Mouse (Mus musculus): ENCODE measurements around the gene Tas2r130.
"Not testable (repeated sequence)": the region's sequence is repeated elsewhere in the genome, so short reads cannot be mapped to it uniquely, and the experiment has no call there.

The Tas2r130 gene

DNA sequence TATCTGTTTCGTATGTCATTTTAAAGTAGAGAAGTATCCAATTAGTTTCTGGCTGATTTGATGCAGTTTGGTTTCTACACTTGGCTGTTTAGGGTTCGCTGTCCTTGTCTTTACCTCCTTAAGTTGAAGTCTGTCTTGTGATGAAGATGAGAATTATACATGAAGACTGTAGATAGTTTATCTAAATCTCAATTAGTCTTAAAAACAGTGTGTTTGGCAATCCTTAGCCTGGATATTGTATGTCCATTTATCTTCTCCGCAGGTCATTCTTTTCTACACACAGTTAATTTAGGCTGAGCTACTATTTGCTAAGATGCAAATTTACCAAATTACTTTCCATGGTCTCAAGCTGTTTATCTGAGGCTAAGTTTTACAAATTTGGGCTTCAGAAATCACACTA, at the start of gene Tas2r130:
Gene Tas2r130 (minus strand): TSS at position 101 of the 400 bp plus-strand sequence.
- no peak for DNase-seq

DNA sequence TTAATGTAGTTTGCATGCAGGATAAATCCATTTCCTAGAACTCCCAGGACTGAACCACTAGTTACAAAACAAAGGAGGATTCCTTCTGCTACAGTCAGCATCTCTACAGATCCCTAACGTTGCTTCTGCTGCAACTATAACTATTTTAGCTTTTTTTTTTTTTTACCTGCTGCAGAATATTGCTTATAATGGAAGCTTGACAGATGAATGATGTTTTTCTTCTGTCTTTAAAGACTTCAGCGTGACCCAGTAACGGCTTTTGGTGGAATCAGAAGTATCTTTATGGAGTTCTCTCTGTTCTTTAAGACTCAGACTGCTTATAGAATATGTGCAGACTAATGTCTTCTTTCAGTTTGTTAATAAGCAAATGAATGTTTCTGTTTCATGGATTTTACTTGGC, 48.1 kb upstream of the Tas2r130 start, which contains the start of gene Tas2r106:
Gene Tas2r106 (minus strand): TSS at position 101 of the 400 bp plus-strand sequence.
- DNase-seq = no peak

DNA sequence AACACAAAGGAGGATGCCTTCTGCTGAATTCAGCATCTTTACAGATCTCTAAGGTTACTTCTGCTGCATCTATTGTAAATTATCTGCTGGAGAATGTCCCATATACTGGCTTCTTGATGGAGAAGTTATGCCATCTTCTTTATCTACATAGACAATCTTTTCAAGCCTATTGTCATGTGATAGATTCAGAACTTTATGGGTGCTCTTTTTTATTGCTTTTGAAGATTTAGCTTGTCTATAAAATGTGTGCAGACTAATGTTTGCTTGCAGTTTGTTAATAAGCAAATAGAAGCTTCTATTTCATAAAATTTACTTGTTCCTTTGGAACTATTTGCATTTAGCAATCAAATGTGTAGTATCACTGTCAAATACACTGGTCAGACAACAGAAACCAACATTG, 29.3 kb upstream of the Tas2r130 start, which contains the start of gene Tas2r107:
Gene Tas2r107 (minus strand): TSS at position 101 of the 400 bp plus-strand sequence.
- DNase-seq = no peak

DNA sequence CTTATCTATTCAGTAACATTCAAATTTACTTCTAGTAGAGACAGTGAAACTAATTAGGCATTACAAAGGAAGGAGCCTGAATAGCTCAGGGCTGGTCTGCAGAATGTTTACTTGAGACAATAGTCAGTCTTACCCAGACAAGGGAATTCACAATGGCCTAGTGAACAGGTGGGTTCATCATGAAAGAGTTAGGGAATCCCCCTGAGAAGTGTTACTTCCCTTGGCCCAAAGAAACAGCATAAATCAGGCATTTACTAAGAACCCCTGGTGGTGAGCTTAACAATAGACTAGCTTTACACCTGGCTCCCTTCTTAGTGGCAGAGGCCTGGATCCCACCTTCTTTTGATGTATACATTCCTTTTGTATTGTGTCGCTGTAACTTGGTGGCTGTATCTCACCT, 20.8 kb downstream of the Tas2r130 start:
- DNase-seq = not testable (repeated sequence)

DNA sequence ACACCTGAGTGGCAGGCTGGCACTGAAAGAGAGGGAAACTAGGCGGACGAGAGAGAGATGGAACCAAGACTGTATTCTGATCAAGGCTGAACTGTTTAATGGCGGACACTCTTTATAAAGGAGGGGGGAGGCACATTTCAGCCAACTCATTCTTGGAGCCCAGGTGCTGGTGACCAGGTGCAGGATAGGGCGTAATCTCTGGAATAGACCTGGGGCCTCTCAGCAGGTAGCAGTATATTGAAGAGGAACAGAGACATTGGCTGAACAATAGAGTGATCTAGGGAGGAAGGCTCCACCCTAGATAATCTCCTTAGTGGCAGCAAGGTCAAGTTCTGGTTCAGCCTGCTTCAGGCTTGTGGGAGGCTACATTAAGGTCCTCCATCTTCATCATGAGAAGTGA, 25.9 kb downstream of the Tas2r130 start:
- DNase-seq = no peak

Measured in right cerebral cortex, adult 18-20 months (tissue).